Mouse (Mus musculus) duodenum, adult 2 months (tissue): ENCODE measurements around the gene Capn10. TPM values are rescaled to one million over a fixed set of nuclear protein-coding genes. Genes with fewer than 3 reads are reported as not detected.

Experiments used
- polyA plus RNA-seq: library from polyadenylated mRNA; depleted of rRNA; stranded (reverse); fragments of >200 nt; gene quantifications from 2 replicates; pipeline ENCODE4 v1.2.3, GENCODE M21; 2012; ENCODE audit warnings: low replicate concordance; rRNA removed

Gene Capn10
- polyA plus RNA-seq = 27.0 and 42.0 TPM in 2 replicates

DNA sequence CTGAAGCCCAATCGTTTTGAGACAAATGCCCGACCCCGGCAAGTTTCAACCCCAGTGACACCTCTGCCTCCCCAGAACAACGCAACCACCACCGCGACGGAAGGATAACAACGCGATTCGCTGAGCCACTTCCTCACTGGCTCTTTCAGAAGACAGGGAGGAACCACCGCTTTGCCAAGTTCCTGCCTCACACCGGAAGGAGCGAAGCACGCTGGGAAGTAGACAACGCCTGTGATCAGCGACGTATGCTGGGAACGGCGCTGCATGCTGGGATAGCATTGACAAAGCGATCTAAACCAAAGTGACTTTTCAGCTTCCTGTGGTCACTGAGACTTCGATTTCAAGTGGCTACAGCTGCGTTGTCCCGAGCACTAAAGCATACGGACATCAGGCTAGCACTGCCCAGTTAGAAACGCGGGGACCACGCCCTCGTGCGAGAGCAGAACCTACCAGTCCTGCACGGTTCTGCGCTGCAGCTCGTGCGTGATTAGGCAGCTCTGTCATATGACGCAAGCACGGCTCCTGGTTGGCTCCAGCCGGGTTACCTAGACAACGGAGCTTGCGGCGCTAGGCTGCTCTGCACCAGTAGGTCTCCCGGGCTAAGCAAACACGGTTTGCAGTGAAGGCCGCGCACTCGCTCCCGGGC is at the start of gene Capn10:
Capn10 (plus strand) TSS at position 195 of the 646 bp plus-strand sequence.

DNA sequence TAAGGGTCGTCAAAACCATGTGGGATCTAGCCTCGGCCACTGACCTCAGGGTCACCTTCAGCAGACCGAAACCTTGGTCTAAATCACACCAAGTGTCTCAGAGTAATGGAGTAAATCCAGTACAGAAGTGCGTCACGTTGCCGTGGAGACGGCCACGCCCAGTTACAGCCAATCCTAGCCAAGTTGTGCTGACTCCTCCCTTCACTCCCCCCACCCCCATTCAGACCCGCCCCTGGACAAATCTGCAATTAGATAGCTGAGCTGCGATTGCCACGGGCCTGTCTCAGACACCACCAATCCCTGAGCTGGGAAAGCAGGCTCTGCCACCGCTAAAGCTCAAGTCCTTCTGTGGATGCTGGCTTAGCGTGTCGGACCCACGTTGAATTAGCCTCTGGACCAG is 31.4 kb upstream of the Capn10 start, which contains the start of gene Ankmy1:
Ankmy1 (minus strand) TSS at position 121 of the 400 bp plus-strand sequence.

DNA sequence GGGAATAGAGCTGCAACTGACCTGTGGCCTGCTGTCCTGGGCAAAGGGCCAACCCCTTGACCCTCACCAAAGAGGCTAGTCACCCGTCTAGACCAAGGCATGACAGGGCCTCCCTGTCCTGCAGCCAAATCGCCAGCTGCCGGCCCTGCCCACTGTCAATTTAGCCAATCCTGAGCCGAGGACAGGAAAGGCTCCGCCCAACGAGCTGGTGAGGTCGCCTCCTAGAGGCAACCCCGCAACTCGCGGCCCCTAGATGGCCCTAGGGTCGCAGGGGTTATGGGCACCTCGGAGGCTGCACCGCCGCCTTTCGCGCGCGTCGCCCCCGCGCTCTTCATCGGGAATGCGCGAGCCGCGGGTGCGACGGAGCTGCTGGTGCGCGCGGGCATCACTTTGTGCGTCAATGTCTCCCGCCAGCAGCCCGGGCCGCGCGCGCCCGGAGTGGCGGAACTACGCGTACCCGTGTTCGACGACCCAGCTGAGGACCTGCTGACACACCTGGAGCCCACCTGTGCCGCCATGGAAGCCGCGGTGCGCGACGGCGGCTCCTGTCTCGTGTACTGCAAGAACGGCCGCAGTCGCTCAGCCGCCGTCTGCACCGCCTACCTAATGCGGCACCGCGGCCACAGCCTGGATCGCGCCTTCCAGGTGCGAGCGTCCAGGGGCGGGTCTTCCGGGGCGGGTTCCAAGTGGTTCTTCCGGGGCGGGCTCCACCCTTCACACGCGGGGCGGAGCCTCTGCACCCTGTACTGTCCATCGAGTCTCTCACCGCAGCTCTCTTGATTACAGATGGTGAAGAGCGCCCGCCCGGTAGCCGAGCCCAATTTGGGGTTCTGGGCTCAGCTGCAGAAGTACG is 27.2 kb upstream of the Capn10 start, which contains the start of gene Dusp28:
Dusp28 (plus strand) TSS at position 203 of the 853 bp plus-strand sequence.

DNA sequence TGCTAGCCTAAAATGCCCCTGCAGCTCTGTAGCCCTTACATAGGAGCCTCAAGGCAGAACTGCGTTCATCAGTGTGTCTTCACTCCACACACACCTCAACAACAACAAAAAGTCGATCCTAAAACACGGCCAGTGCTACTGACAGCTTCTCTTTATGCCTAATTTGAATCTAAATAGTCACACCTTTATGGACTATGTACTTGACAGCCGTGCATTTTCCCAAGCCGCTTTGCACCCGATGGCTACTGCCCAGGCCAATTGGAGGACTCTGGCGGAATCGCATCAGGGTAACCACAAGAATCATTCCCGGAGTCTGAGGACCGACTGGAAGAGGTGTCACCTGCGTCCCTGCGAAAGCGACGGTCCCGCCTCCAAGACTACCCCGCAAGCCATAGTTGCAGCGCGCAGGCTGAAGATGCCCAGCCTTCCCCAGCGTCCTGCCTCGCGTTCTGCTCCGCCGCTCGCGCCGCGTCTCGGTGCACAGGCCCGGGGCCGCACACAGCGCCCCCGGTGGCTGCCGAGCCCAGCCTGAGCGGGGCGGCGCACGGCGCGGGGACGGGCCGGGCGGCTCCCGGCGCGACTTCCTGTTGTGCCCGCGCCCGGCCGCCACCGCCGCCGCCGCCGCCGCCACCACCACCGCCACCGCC is 23.8 kb upstream of the Capn10 start, which contains the start of gene Rnpepl1:
Rnpepl1 (plus strand) TSS at position 545 of the 647 bp plus-strand sequence.

DNA sequence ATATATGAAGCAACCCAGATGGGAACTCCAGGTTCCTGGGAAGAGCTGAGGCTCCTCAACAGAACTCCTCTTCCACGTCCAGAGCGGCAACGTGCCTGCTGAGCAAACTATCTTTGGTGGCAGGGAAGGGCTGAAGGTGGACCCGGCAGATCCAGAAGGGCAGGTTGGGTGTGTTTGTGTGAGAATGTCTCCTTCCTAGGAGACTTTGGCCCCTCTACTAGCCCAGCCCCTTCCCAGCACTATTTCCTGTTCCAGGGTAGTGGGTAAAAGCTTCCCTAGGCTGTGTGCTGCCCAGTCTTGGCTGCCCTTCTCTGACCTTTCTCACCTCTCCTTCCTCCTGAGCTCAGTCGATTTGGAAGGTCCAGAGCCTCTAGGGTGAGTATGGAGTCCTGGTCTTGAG is 16.4 kb downstream of the Capn10 start, which contains the start of gene Gpr35:
Gpr35 (plus strand) TSS at position 259 of the 400 bp plus-strand sequence.

Other genes starting within 250 kb of the Capn10 start
- 6.4 and 7.5 TPM in 2 replicates for gene Gpc1, start 102.7 kb upstream of the Capn10 start, polyA plus RNA-seq
- gene Ankmy1, start 31.5 kb upstream of the Capn10 start, polyA plus RNA-seq = not detected in 2 replicates
- gene Dusp28, start 27.4 kb upstream of the Capn10 start, polyA plus RNA-seq = 23.9 and 44.8 TPM in 2 replicates
- gene Rnpepl1, start 23.6 kb upstream of the Capn10 start, polyA plus RNA-seq = 331 and 518 TPM in 2 replicates
- 17.9 and 25.5 TPM in 2 replicates for gene Gpr35, start 16.5 kb downstream of the Capn10 start, polyA plus RNA-seq
- 32.3 TPM in 1 of 2 replicates, not detected in the other for gene Aqp12, start 72.0 kb downstream of the Capn10 start, polyA plus RNA-seq
- 1.1 and 2.4 TPM in 2 replicates for gene Kif1a, start 167.6 kb downstream of the Capn10 start, polyA plus RNA-seq
- gene Agxt, start 200.9 kb downstream of the Capn10 start, polyA plus RNA-seq = 0.58 and 0.62 TPM in 2 replicates
- gene 2310007B03Rik, start 226.6 kb downstream of the Capn10 start, polyA plus RNA-seq = 6.1 and 11.4 TPM in 2 replicates
- gene Crocc2, start 234.3 kb downstream of the Capn10 start, polyA plus RNA-seq = 0.02 TPM in 1 of 2 replicates, not detected in the other